Mouse (Mus musculus) forebrain, embryonic 13.5 days (tissue): Measurements from ENCODE around the gene Tmprss6. TPM values are rescaled to one million over a fixed set of nuclear protein-coding genes. Genes with fewer than 3 reads are reported as not detected.

Experiments
- ATAC-seq: fragments of 200-750 bp; cut with Nextera tagmentation; 2 replicates; pipeline ENCODE4 v1.8.0; 2017
- H3K27ac ChIP-seq: fragments of 300-500 bp; sonication (generic); 2 replicates; pipeline ENCODE4 v1.5.1; 2015; ENCODE audit warnings: inconsistent platforms, mild to moderate bottlenecking, moderate library complexity
- H3K27me3 ChIP-seq: fragments of 300-500 bp; sonication (generic); 2 replicates; pipeline ENCODE4 v1.6.1; 2015; ENCODE audit warnings: mild to moderate bottlenecking, inconsistent platforms
- H3K36me3 ChIP-seq: fragments of 300-500 bp; sonication (generic); 2 replicates; pipeline ENCODE4 v1.6.1; 2015; ENCODE audit warnings: mild to moderate bottlenecking, inconsistent platforms; ENCODE audit not compliant: poor library complexity, severe bottlenecking
- H3K4me1 ChIP-seq: fragments of 300-500 bp; sonication (generic); 2 replicates; pipeline ENCODE4 v1.6.1; 2015; ENCODE audit warnings: inconsistent platforms
- H3K4me2 ChIP-seq: fragments of 300-500 bp; sonication (generic); 2 replicates; pipeline ENCODE4 v1.6.1; 2015; ENCODE audit warnings: inconsistent platforms, mild to moderate bottlenecking, moderate library complexity
- H3K4me3 ChIP-seq: fragments of 300-500 bp; sonication (generic); 2 replicates; pipeline ENCODE4 v1.5.1; 2015; ENCODE audit warnings: mild to moderate bottlenecking, inconsistent platforms
- H3K9ac ChIP-seq: fragments of 300-500 bp; sonication (generic); 2 replicates; pipeline ENCODE4 v1.6.1; 2015; ENCODE audit warnings: mild to moderate bottlenecking, inconsistent platforms
- H3K9me3 ChIP-seq: fragments of 300-500 bp; sonication (generic); replicated peaks from 2 replicates; pipeline ENCODE4 v1.6.1; 2016; ENCODE audit warnings: inconsistent platforms
- WGBS: fragments of 180-500 bp; shearing (Covaris S2); methylation state at CpG from one replicate; pipeline ENCODE4 v1.1.7; 2015; 5-methylcytosine and 5-hydroxymethylcytosine counted together
- polyA plus RNA-seq: library from polyadenylated mRNA; unstranded; fragments of >200 nt; fragmentation: Nextera tagmentation; extraction: Ambion mirVana; gene quantifications from 2 replicates; pipeline ENCODE4 v1.2.1, GENCODE M21; 2015

The Tmprss6 gene
- polyA plus RNA-seq, 1 experiment from 2014 or later = not detected

GRCm38 (mm10) chr15:78457193-78457592, 11.2 kb downstream of the Tmprss6 start:
- H3K27me3 ChIP-seq = no peaks in the 10 kb centered on the region
- H3K4me3 ChIP-seq = no peak overlapping the region
- H3K27ac ChIP-seq = no peak overlapping the region
- H3K36me3 ChIP-seq = no peaks in the 10 kb centered on the region
- no peak overlapping the region for H3K9ac ChIP-seq
- no peaks in the 10 kb centered on the region; the same call in 1 of the 2 replicates for H3K4me1 ChIP-seq
- WGBS = 84% methylated on average over 10 of the region's 10 CpGs
- H3K9me3 ChIP-seq = no peaks in the 10 kb centered on the region
- ATAC-seq = no peak
- H3K4me2 ChIP-seq = no peak overlapping the region

- no peak for ATAC-seq
- 44% methylated on average over 7 of the region's 7 CpGs for WGBS
- no peaks in the 10 kb centered on the region for H3K27me3 ChIP-seq
- H3K4me3 ChIP-seq = no peak overlapping the region
- no peak overlapping the region for H3K4me2 ChIP-seq
- no peaks in the 10 kb centered on the region for H3K9me3 ChIP-seq
- no peak overlapping the region for H3K27ac ChIP-seq
- no peak overlapping the region; the same call in 1 of the 2 replicates for H3K9ac ChIP-seq
- H3K36me3 ChIP-seq = no peaks in the 10 kb centered on the region
- no peaks in the 10 kb centered on the region; the same call in 1 of the 2 replicates for H3K4me1 ChIP-seq
These were observed 12.4 kb downstream of the Tmprss6 start for GRCm38 (mm10) chr15:78456051-78456450.

- no peaks in the 10 kb centered on the region for H3K9me3 ChIP-seq
- H3K4me2 ChIP-seq = no peak overlapping the region
- no peaks in the 10 kb centered on the region; the same call in 1 of the 2 replicates for H3K4me1 ChIP-seq
- no peaks in the 10 kb centered on the region for H3K36me3 ChIP-seq
- no peak for ATAC-seq
- H3K27me3 ChIP-seq = no peaks in the 10 kb centered on the region
- WGBS = 81% methylated on average over 4 of the region's 4 CpGs
- no peak overlapping the region for H3K27ac ChIP-seq
- no peak overlapping the region for H3K4me3 ChIP-seq
- H3K9ac ChIP-seq = no peak overlapping the region
These were observed 13.3 kb downstream of the Tmprss6 start for GRCm38 (mm10) chr15:78455168-78455567.

GRCm38 (mm10) chr15:78452929-78453328, 15.5 kb downstream of the Tmprss6 start:
- H3K4me1 ChIP-seq = no peaks in the 10 kb centered on the region; the same call in 1 of the 2 replicates
- H3K27me3 ChIP-seq = no peaks in the 10 kb centered on the region
- no peak for ATAC-seq
- no peak overlapping the region for H3K27ac ChIP-seq
- H3K9me3 ChIP-seq = no peaks in the 10 kb centered on the region
- no peaks in the 10 kb centered on the region for H3K36me3 ChIP-seq
- H3K4me3 ChIP-seq = no peak overlapping the region
- H3K9ac ChIP-seq = no peak overlapping the region
- H3K4me2 ChIP-seq = no peak overlapping the region
- 90% methylated on average over 3 of the region's 3 CpGs for WGBS

- Histone ChIP-seq H3K9me3 (no peaks in the 10 kb centered on the region), H3K36me3 (no peaks in the 10 kb centered on the region), H3K4me3 (no peak overlapping the region), H3K9ac (no peak overlapping the region), H3K4me2 (no peak overlapping the region), H3K4me1 (peaks cover 4% of the 10 kb centered on the region; the same call in 1 of the 2 replicates), H3K27ac (no peak overlapping the region), H3K27me3 (no peaks in the 10 kb centered on the region)
- 67% methylated on average over 2 of the region's 2 CpGs for WGBS
- ATAC-seq = no peak
These were observed 17.2 kb downstream of the Tmprss6 start for GRCm38 (mm10) chr15:78451201-78451600.

GRCm38 (mm10) chr15:78450419-78450768, 18.0 kb downstream of the Tmprss6 start:
- WGBS = 93% methylated on average over 6 of the region's 6 CpGs
- H3K36me3 ChIP-seq = no peaks in the 10 kb centered on the region
- ATAC-seq = no peak
- no peaks in the 10 kb centered on the region for H3K27me3 ChIP-seq
- H3K4me2 ChIP-seq = no peak overlapping the region
- H3K4me1 ChIP-seq = peaks cover 4% of the 10 kb centered on the region; the same call in 1 of the 2 replicates
- no peaks in the 10 kb centered on the region for H3K9me3 ChIP-seq
- no peak overlapping the region for H3K27ac ChIP-seq
- H3K4me3 ChIP-seq = no peak overlapping the region
- no peak overlapping the region for H3K9ac ChIP-seq

- 39% methylated on average over 7 of the region's 7 CpGs for WGBS
- no peak for ATAC-seq
These were observed 18.6 kb downstream of the Tmprss6 start for GRCm38 (mm10) chr15:78449694-78450418.

GRCm38 (mm10) chr15:78449131-78449530, 19.3 kb downstream of the Tmprss6 start:
- Histone ChIP-seq H3K9ac (no peak overlapping the region), H3K4me1 (0 out of 2 replicates have a peak, but pooled peaks cover 4% of the 10 kb centered on the region)
- no peak for ATAC-seq

More at GRCm38 (mm10) chr15:78449694-78450418, 18.6 kb downstream of the Tmprss6 start:
- Histone ChIP-seq H3K4me2 (no peak overlapping the region), H3K36me3 (no peaks in the 10 kb centered on the region), H3K9me3 (no peaks in the 10 kb centered on the region), H3K9ac (no peak overlapping the region), H3K4me1 (0 out of 2 replicates have a peak, but pooled peaks cover 4% of the 10 kb centered on the region), H3K27ac (no peak overlapping the region), H3K27me3 (no peaks in the 10 kb centered on the region), H3K4me3 (no peak overlapping the region)

GRCm38 (mm10) chr15:78447746-78448535, 20.5 kb downstream of the Tmprss6 start:
- peak; percentile 69 for ATAC-seq
- Histone ChIP-seq H3K27ac (peak overlapping the region; percentile 44), H3K27me3 (no peaks in the 10 kb centered on the region), H3K4me2 (peak overlapping the region; percentile 59), H3K4me1 (0 out of 2 replicates have a peak, but pooled peaks cover 4% of the 10 kb centered on the region), H3K9ac (peak overlapping the region; percentile 45), H3K4me3 (peak overlapping the region; percentile 31), H3K36me3 (no peaks in the 10 kb centered on the region), H3K9me3 (no peaks in the 10 kb centered on the region)
- WGBS = under 1% methylated on average over 22 of the region's 22 CpGs

More at GRCm38 (mm10) chr15:78449131-78449530, 19.3 kb downstream of the Tmprss6 start:
- H3K27ac ChIP-seq = no peak overlapping the region
- H3K4me3 ChIP-seq = no peak overlapping the region
- H3K9me3 ChIP-seq = no peaks in the 10 kb centered on the region
- no peak overlapping the region for H3K4me2 ChIP-seq
- no peaks in the 10 kb centered on the region for H3K36me3 ChIP-seq
- 72% methylated on average over 6 of the region's 6 CpGs for WGBS
- no peaks in the 10 kb centered on the region for H3K27me3 ChIP-seq

- no peak overlapping the region for H3K4me2 ChIP-seq
- H3K9me3 ChIP-seq = no peaks in the 10 kb centered on the region
- no peak overlapping the region for H3K4me3 ChIP-seq
- no peak overlapping the region for H3K27ac ChIP-seq
- H3K9ac ChIP-seq = peak overlapping the region; percentile 34; the same call in 1 of the 2 replicates
- H3K27me3 ChIP-seq = no peaks in the 10 kb centered on the region
- H3K36me3 ChIP-seq = no peaks in the 10 kb centered on the region
- 0 out of 2 replicates have a peak, but pooled peaks cover 4% of the 10 kb centered on the region for H3K4me1 ChIP-seq
- 39% methylated on average over 7 of the region's 7 CpGs for WGBS
- ATAC-seq = no peak
These were observed 21.3 kb downstream of the Tmprss6 start for GRCm38 (mm10) chr15:78447121-78447520.

- Histone ChIP-seq H3K27me3 (no peaks in the 10 kb centered on the region), H3K36me3 (0 out of 2 replicates have a peak, but pooled peaks cover 1% of the 10 kb centered on the region), H3K4me3 (no peak overlapping the region), H3K27ac (no peak overlapping the region), H3K4me1 (peaks cover 18% of the 10 kb centered on the region; the same call in 1 of the 2 replicates), H3K9me3 (no peaks in the 10 kb centered on the region), H3K9ac (no peak overlapping the region; the same call in 1 of the 2 replicates), H3K4me2 (no peak overlapping the region)
- 65% methylated on average over 6 of the region's 6 CpGs for WGBS
- ATAC-seq = no peak
These were observed 24.6 kb downstream of the Tmprss6 start for GRCm38 (mm10) chr15:78443857-78444256.

GRCm38 (mm10) chr15:78442231-78442630, 26.2 kb downstream of the Tmprss6 start:
- no peaks in the 10 kb centered on the region for H3K27me3 ChIP-seq
- H3K36me3 ChIP-seq = 0 out of 2 replicates have a peak, but pooled peaks cover 6% of the 10 kb centered on the region
- H3K4me2 ChIP-seq = no peak overlapping the region
- no peak overlapping the region for H3K4me3 ChIP-seq
- no peaks in the 10 kb centered on the region for H3K9me3 ChIP-seq
- H3K9ac ChIP-seq = no peak overlapping the region
- H3K27ac ChIP-seq = no peak overlapping the region; the same call in 1 of the 2 replicates
- 91% methylated on average over 19 of the region's 19 CpGs for WGBS
- no peak for ATAC-seq
- H3K4me1 ChIP-seq = peaks cover 25% of the 10 kb centered on the region
